Mouse (Mus musculus) olfactory bulb, adult 2 months (tissue): ENCODE measurements around the gene Esrp2.

Experiments used
- CTCF ChIP-seq: fragments of 200-500 bp; IDR thresholded peaks from 2 replicates; pipeline ENCODE4 v1.5.1; 2012; ENCODE audit warnings: low read depth, mild to moderate bottlenecking, low read length, moderate library complexity; ENCODE audit not compliant: insufficient read depth
- POLR2A ChIP-seq: fragments of 200-500 bp; IDR thresholded peaks from 2 replicates; pipeline ENCODE4 v1.6.1; 2012; ENCODE audit warnings: mild to moderate bottlenecking, low read depth, low read length, moderate library complexity; ENCODE audit not compliant: insufficient read depth

DNA sequence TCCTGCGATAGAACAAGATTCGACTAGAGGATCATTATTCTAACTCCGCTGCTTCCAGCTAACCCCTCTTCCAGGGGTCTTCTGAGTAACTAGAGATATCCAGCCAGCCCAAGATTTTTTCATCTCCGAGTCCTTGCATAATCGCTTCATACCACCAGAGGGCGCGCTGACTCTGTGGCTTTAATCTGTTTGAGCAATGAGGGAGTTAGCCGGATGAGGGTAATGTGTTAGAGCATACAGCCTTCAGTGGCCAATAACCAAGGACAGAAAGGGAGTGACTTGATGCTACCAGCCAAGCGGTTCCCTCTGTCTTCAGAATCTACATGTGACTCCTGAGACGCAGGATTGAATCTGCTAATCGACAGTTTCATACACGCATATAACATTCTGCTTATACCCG is 4.0 kb upstream of the Esrp2 start:
- TF ChIP-seq POLR2A (no peak), CTCF (no peak)
